Mouse (Mus musculus) frontal cortex, adult 2 months (tissue): ENCODE results near the gene Kansl1l. TPM values are rescaled to one million over a fixed set of nuclear protein-coding genes. Genes with fewer than 3 reads are reported as not detected.
A peak's percentile ranks its signal among the peaks of the same experiment; 100 is the strongest.

Experiments
- DNase-seq, 2 experiments: peaks; one replicate each; pipeline ENCODE4 v3.0.0; 2022; ENCODE audit warnings: low spot score in 1 of 2; ENCODE audit errors: extremely low spot score in 1 of 2
- polyA plus RNA-seq: library from polyadenylated mRNA; depleted of rRNA; stranded (reverse); fragments of >200 nt; gene quantifications from 2 replicates; pipeline ENCODE4 v1.2.3, GENCODE M21; 2012

Gene Kansl1l
- polyA plus RNA-seq, 1 experiment: 12.7 TPM

- DNase-seq: no peak
These were observed 2.9 kb upstream of the Kansl1l start for GRCm38 (mm10) chr1:66820241-66820640.

GRCm38 (mm10) chr1:66817865-66818315 is 528 bp upstream of the Kansl1l start:
- DNase-seq: no peak

GRCm38 (mm10) chr1:66816837-66817452 is 417 bp downstream of the Kansl1l start:
- DNase-seq: peak; percentile 81 to 98

GRCm38 (mm10) chr1:66815941-66816777 is 1.2 kb downstream of the Kansl1l start:
- DNase-seq: peak; percentile 55 to 76

- no peak for DNase-seq
These were observed 2.6 kb downstream of the Kansl1l start for GRCm38 (mm10) chr1:66814756-66815155.

GRCm38 (mm10) chr1:66813191-66813590 is 4.2 kb downstream of the Kansl1l start:
- no peak for DNase-seq

- no peak for DNase-seq
These were observed 10.5 kb downstream of the Kansl1l start for GRCm38 (mm10) chr1:66806821-66807220.

GRCm38 (mm10) chr1:66805408-66805807 is 12.0 kb downstream of the Kansl1l start:
- DNase-seq: no peak

- DNase-seq: no peak
These were observed 12.7 kb downstream of the Kansl1l start for GRCm38 (mm10) chr1:66804710-66805109.

GRCm38 (mm10) chr1:66797962-66798361 is 19.4 kb downstream of the Kansl1l start:
- no peak for DNase-seq

- no peak for DNase-seq
These were observed 24.4 kb downstream of the Kansl1l start for GRCm38 (mm10) chr1:66792838-66793466.

- no peak for DNase-seq
These were observed 35.1 kb downstream of the Kansl1l start for GRCm38 (mm10) chr1:66782296-66782695.

- no peak for DNase-seq
These were observed 36.3 kb downstream of the Kansl1l start for GRCm38 (mm10) chr1:66781027-66781426.

- no peak for DNase-seq
These were observed 38.6 kb downstream of the Kansl1l start for GRCm38 (mm10) chr1:66778798-66779197.

GRCm38 (mm10) chr1:66777878-66778277 is 39.5 kb downstream of the Kansl1l start:
- DNase-seq: peak in 1 of 2 experiments; percentile 17

GRCm38 (mm10) chr1:66768764-66769163 is 48.6 kb downstream of the Kansl1l start:
- DNase-seq: no peak

GRCm38 (mm10) chr1:66730581-66730980 is 86.8 kb downstream of the Kansl1l start:
- DNase-seq: no peak

- DNase-seq: no peak
These were observed 104.5 kb downstream of the Kansl1l start for GRCm38 (mm10) chr1:66712859-66713258.

GRCm38 (mm10) chr1:66704523-66704922 is 112.8 kb downstream of the Kansl1l start:
- no peak for DNase-seq

- no peak for DNase-seq
These were observed 114.6 kb downstream of the Kansl1l start for GRCm38 (mm10) chr1:66702623-66703345.

GRCm38 (mm10) chr1:66701576-66701940 is 115.8 kb downstream of the Kansl1l start:
- no peak for DNase-seq
